Mouse (Mus musculus): ENCODE data around the gene Lyzl4.

DNA sequence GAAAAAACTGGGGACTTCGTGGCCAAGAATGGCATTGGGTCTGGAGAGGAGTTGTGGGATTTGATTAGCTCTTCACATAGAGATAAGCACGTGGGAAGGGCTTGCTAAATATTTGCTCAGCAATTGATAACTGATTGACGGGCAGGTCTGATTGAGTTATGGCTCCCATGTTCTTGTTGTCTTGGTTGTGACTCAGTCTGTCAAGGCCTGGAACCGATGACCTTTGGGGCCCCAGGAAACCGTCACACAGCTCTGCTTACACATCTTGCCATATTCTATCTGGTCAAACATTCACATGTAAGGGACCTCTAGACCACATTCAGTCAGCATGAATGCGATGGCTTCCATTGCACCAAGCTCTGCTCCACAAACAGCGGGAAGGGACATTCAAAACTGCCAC, 16.4 kb upstream of the Lyzl4 start:
- TF ChIP-seq CTCF (IDR thresholded peaks at IDR 0.05; ENCODE audit: control insufficient read depth, insufficient read depth, low read length) = no peak
- no peak for TF ChIP-seq POLR2A (IDR thresholded peaks at IDR 0.05; ENCODE audit: borderline replicate concordance, control insufficient read depth, low read depth, low read length)

All from bone marrow, adult 2 months (tissue).